Mouse (Mus musculus): ENCODE data around the gene Htr7. TPM values are rescaled to one million over a fixed set of nuclear protein-coding genes. Genes with fewer than 3 reads are reported as not detected.

Gene Htr7
- polyA plus RNA-seq (2014; fragmentation: Illumina TruSeq; extraction: RNeasy Lipid Tissue Mini Kit (QIAGEN cat#74804); ENCODE audit: low read depth, low replicate concordance), result 0.54 TPM

DNA sequence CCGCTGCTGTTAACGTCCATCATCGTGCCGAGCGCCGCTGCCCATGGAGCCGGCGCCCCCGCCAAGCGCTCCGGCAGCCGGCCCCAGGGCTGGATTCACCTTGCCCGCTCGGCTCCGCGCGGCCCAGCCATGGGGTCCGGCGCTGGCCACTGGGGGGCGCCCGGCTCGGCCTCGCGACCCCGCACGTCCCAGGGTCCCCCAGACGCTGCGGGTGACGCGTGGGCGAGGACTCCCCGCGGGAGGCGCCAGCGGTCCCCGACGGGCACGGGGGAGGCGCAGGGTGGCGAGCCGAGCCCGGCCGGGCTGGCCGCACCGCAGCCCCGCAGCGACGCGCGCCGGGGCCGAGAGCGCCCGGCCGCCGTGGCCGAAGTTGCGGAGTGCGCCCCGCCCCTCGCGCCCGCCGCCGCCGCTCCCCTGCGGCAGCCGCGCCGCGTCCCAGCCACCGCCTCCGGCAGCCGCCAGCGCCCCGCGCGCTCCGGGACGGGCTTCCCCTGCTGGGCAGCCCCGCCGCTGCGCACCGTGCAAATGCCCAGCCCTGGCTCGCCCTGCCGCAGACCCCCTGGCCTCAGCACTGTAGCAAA is at the start of gene Htr7:
Htr7 (minus strand) TSS at position 277 of the 581 bp plus-strand sequence.

DNA sequence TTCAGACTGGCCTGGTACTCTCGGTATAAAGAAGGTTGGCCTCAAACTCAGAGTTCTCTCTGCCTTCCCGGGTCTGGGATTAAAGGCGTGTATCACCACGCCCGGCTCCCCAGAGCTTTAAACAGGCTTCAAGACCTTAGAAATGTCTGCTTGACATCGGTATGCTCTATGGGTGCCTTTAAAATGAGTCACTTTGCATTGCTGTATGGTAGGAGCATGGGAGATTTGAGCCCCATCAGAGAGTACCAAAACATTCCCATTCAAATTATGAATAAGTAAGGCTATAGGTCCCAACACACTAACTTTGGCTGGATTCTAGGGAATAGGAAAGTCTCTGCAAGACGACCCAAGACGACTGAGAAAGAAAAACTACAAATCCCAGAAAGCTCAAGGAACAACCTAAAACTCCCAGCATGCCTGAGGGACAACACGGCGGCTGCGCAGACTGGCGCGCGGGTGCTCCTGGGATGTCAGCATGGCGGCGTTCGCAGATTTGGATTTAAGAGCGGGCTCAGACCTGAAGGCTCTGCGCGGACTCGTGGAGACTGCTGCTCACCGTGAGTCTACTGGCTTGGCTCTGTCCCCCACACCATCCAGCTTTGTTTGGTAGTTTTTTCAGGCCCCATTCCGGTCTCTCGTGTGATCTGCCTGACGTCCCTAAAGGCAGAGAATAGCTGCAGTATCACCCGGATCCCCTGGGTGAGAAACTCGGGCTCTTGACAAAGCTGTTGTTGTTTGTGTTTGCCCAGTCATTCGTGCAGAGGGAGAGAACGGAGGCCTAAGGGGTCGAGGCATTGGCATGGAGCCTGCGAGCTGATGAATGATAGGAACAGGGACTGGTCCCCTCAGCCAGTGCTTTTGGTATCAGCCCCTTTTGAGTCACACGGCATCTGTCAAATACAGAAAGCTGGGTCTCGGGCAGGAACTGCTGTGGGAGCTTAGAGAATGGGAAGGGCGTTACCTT is 26.2 kb upstream of the Htr7 start, which contains the start of gene Rpp30:
Rpp30 (plus strand) TSS at position 455 of the 964 bp plus-strand sequence.

Other genes with a start within 250 kb of the Htr7 start
- gene Rpp30, start 26.2 kb upstream of the Htr7 start, polyA plus RNA-seq (2014; fragmentation: Illumina TruSeq; extraction: RNeasy Lipid Tissue Mini Kit (QIAGEN cat#74804); ENCODE audit: low read depth, low replicate concordance), result 40.5 TPM
- gene Ankrd1, start 62.6 kb upstream of the Htr7 start, polyA plus RNA-seq (2014; fragmentation: Illumina TruSeq; extraction: RNeasy Lipid Tissue Mini Kit (QIAGEN cat#74804); ENCODE audit: low read depth, low replicate concordance), result 0.95 TPM